Mouse (Mus musculus): ENCODE data around the gene P2ry6. TPM values are rescaled to one million over a fixed set of nuclear protein-coding genes. Genes with fewer than 3 reads are reported as not detected.

The P2ry6 gene
- polyA plus RNA-seq, 1 experiment from 2014 or later, result 4.3 TPM

- ATAC-seq (ENCODE audit: insufficient number of reproducible peaks, insufficient read depth, low FRiP score, low read depth), result no peak
- peak overlapping the region in 1 of 2 experiments; percentile 35; a peak in 2 of 4 replicates for H3K27ac ChIP-seq (replicated peaks in 1 of 2; ENCODE audit: control insufficient read depth in 1 of 2, insufficient read depth in 1 of 2, low read depth in 2 of 2, low read length in 2 of 2)
These were observed 21.8 kb downstream of the P2ry6 start for GRCm38 (mm10) chr7:100952686-100953085.

GRCm38 (mm10) chr7:100951903-100952302, 22.5 kb downstream of the P2ry6 start:
- no peak for ATAC-seq (ENCODE audit: insufficient number of reproducible peaks, insufficient read depth, low FRiP score, low read depth)

More at GRCm38 (mm10) chr7:100952686-100953085, 21.8 kb downstream of the P2ry6 start:
- no peak overlapping the region for H3K4me2 ChIP-seq (ENCODE audit: low read length)
- no peak overlapping the region for H3K4me3 ChIP-seq (ENCODE audit: control insufficient read depth in 1 of 2, insufficient read depth in 1 of 2, low read depth in 1 of 2, low read length in 2 of 2)
- no peaks in the 10 kb centered on the region for H3K27me3 ChIP-seq (ENCODE audit: control insufficient read depth, insufficient read depth, low read length)
- no peaks in the 10 kb centered on the region for H3K36me3 ChIP-seq (ENCODE audit: control insufficient read depth, insufficient read depth, low read length)
- peaks cover 22 to 32% of the 10 kb centered on the region in 2 experiments for H3K4me1 ChIP-seq (ENCODE audit: control insufficient read depth in 2 of 2, insufficient read depth in 2 of 2, low read length in 2 of 2)
- no peak overlapping the region for H3K9ac ChIP-seq (ENCODE audit: low read length)
- no peaks in the 10 kb centered on the region for H3K9me3 ChIP-seq (ENCODE audit: control insufficient read depth, low read length)
- WGBS, result 48% methylated on average over 7 of the region's 7 CpGs

GRCm38 (mm10) chr7:100950481-100951010, 23.9 kb downstream of the P2ry6 start:
- Histone ChIP-seq H3K4me2 (ENCODE audit: low read length) (no peak overlapping the region), H3K27ac (replicated peaks in 1 of 2; ENCODE audit: control insufficient read depth in 1 of 2, insufficient read depth in 1 of 2, low read depth in 2 of 2, low read length in 2 of 2) (peak overlapping the region; percentile 60 to 73), H3K36me3 (ENCODE audit: control insufficient read depth, insufficient read depth, low read length) (no peaks in the 10 kb centered on the region), H3K4me3 (ENCODE audit: control insufficient read depth in 1 of 2, insufficient read depth in 1 of 2, low read depth in 1 of 2, low read length in 2 of 2) (no peak overlapping the region), H3K9ac (ENCODE audit: low read length) (no peak overlapping the region), H3K27me3 (ENCODE audit: control insufficient read depth, insufficient read depth, low read length) (no peaks in the 10 kb centered on the region), H3K9me3 (ENCODE audit: control insufficient read depth, low read length) (no peaks in the 10 kb centered on the region), H3K4me1 (ENCODE audit: control insufficient read depth in 2 of 2, insufficient read depth in 2 of 2, low read length in 2 of 2) (peaks cover 22 to 29% of the 10 kb centered on the region in 2 experiments)
- peak; percentile 54; the same call in 1 of the 2 replicates for ATAC-seq (ENCODE audit: insufficient number of reproducible peaks, insufficient read depth, low FRiP score, low read depth)
- WGBS, result 46% methylated on average over 12 of the region's 12 CpGs

More at GRCm38 (mm10) chr7:100951903-100952302, 22.5 kb downstream of the P2ry6 start:
- Histone ChIP-seq H3K27ac (replicated peaks in 1 of 2; ENCODE audit: control insufficient read depth in 1 of 2, insufficient read depth in 1 of 2, low read depth in 2 of 2, low read length in 2 of 2) (0 out of 4 replicates have a peak overlapping the region, but pooled peaks of 1 of the 2 experiments have one; percentile 37), H3K27me3 (ENCODE audit: control insufficient read depth, insufficient read depth, low read length) (no peaks in the 10 kb centered on the region), H3K9me3 (ENCODE audit: control insufficient read depth, low read length) (no peaks in the 10 kb centered on the region), H3K4me3 (ENCODE audit: control insufficient read depth in 1 of 2, insufficient read depth in 1 of 2, low read depth in 1 of 2, low read length in 2 of 2) (no peak overlapping the region), H3K9ac (ENCODE audit: low read length) (no peak overlapping the region), H3K36me3 (ENCODE audit: control insufficient read depth, insufficient read depth, low read length) (no peaks in the 10 kb centered on the region), H3K4me2 (ENCODE audit: low read length) (no peak overlapping the region), H3K4me1 (ENCODE audit: control insufficient read depth in 2 of 2, insufficient read depth in 2 of 2, low read length in 2 of 2) (peaks cover 22 to 32% of the 10 kb centered on the region in 2 experiments)
- 66% methylated on average over 2 of the region's 2 CpGs for WGBS

DNA sequence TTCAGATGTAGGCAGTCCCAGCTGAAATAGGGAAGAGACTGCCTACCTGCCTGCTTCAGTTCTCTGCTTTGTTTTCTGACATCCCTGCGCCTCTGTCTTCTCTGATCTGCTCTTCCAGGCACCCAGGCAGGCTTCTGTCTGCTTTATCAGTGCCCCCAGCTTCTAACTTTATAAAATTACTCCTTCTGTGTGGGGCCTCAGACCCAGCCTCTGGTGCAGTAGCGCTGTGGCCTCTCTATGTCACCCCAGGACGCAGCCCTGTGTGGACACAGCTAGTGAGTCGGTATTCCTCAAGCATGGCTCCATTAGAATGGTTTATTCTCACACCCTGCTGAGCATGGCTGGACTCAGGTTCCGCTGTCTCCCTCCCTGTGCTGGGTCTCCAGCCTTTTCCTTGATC, 24.4 kb downstream of the P2ry6 start:
- H3K27ac ChIP-seq (replicated peaks in 1 of 2; ENCODE audit: control insufficient read depth in 1 of 2, insufficient read depth in 1 of 2, low read depth in 2 of 2, low read length in 2 of 2), result peak overlapping the region; percentile 60 to 73
- WGBS, result 68% methylated on average over 5 of the region's 5 CpGs
- ATAC-seq (ENCODE audit: insufficient number of reproducible peaks, insufficient read depth, low FRiP score, low read depth), result no peak

GRCm38 (mm10) chr7:100944738-100945137, 29.7 kb downstream of the P2ry6 start:
- H3K4me1 ChIP-seq (ENCODE audit: control insufficient read depth in 2 of 2, insufficient read depth in 2 of 2, low read length in 2 of 2), result peaks cover 9% of the 10 kb centered on the region in 2 experiments
- H3K36me3 ChIP-seq (ENCODE audit: control insufficient read depth, insufficient read depth, low read length), result no peaks in the 10 kb centered on the region
- 82% methylated on average over 5 of the region's 5 CpGs for WGBS
- no peak overlapping the region for H3K9ac ChIP-seq (ENCODE audit: low read length)
- H3K27ac ChIP-seq (replicated peaks in 1 of 2; ENCODE audit: control insufficient read depth in 1 of 2, insufficient read depth in 1 of 2, low read depth in 2 of 2, low read length in 2 of 2), result no peak overlapping the region
- no peak overlapping the region for H3K4me2 ChIP-seq (ENCODE audit: low read length)
- H3K4me3 ChIP-seq (ENCODE audit: control insufficient read depth in 1 of 2, insufficient read depth in 1 of 2, low read depth in 1 of 2, low read length in 2 of 2), result no peak overlapping the region
- no peaks in the 10 kb centered on the region for H3K27me3 ChIP-seq (ENCODE audit: control insufficient read depth, insufficient read depth, low read length)
- ATAC-seq (ENCODE audit: insufficient number of reproducible peaks, insufficient read depth, low FRiP score, low read depth), result no peak
- H3K9me3 ChIP-seq (ENCODE audit: control insufficient read depth, low read length), result no peaks in the 10 kb centered on the region

More for the DNA sequence above, 24.4 kb downstream of the P2ry6 start:
- Histone ChIP-seq H3K36me3 (ENCODE audit: control insufficient read depth, insufficient read depth, low read length) (no peaks in the 10 kb centered on the region), H3K27me3 (ENCODE audit: control insufficient read depth, insufficient read depth, low read length) (no peaks in the 10 kb centered on the region), H3K4me2 (ENCODE audit: low read length) (no peak overlapping the region), H3K4me3 (ENCODE audit: control insufficient read depth in 1 of 2, insufficient read depth in 1 of 2, low read depth in 1 of 2, low read length in 2 of 2) (no peak overlapping the region), H3K9me3 (ENCODE audit: control insufficient read depth, low read length) (no peaks in the 10 kb centered on the region), H3K4me1 (ENCODE audit: control insufficient read depth in 2 of 2, insufficient read depth in 2 of 2, low read length in 2 of 2) (peaks cover 22 to 29% of the 10 kb centered on the region in 2 experiments), H3K9ac (ENCODE audit: low read length) (no peak overlapping the region)

DNA sequence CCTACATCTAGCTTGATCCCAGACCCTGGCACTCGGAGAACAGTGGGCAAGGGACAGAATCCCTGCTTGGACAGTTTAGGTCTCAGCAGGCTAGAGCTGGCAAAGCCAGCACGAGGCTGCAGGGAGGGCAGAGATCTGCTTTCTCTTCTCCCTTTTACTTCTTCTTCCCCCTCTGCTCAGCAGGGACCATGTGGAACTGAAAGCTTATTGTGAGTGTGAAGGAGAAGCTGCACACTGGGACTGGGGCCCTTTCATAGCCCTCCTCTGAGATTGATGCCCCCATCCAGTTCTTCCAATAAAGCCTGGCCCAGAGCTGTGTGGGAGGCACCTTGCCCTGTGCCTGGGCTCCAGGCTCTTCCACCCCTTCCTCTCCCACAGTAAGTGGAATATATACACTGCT, 30.1 kb downstream of the P2ry6 start:
- ATAC-seq (ENCODE audit: insufficient number of reproducible peaks, insufficient read depth, low FRiP score, low read depth), result no peak
- H3K36me3 ChIP-seq (ENCODE audit: control insufficient read depth, insufficient read depth, low read length), result no peaks in the 10 kb centered on the region
- no peaks in the 10 kb centered on the region for H3K27me3 ChIP-seq (ENCODE audit: control insufficient read depth, insufficient read depth, low read length)
- no peak overlapping the region for H3K4me2 ChIP-seq (ENCODE audit: low read length)
- WGBS, result 79% methylated on average over 2 of the region's 2 CpGs
- H3K9me3 ChIP-seq (ENCODE audit: control insufficient read depth, low read length), result no peaks in the 10 kb centered on the region
- H3K4me3 ChIP-seq (ENCODE audit: control insufficient read depth in 1 of 2, insufficient read depth in 1 of 2, low read depth in 1 of 2, low read length in 2 of 2), result no peak overlapping the region
- no peak overlapping the region for H3K9ac ChIP-seq (ENCODE audit: low read length)
- H3K27ac ChIP-seq (replicated peaks in 1 of 2; ENCODE audit: control insufficient read depth in 1 of 2, insufficient read depth in 1 of 2, low read depth in 2 of 2, low read length in 2 of 2), result no peak overlapping the region
- H3K4me1 ChIP-seq (ENCODE audit: control insufficient read depth in 2 of 2, insufficient read depth in 2 of 2, low read length in 2 of 2), result peaks cover 6 to 8% of the 10 kb centered on the region in 2 experiments; a peak in 3 of 4 replicates

GRCm38 (mm10) chr7:100942789-100943615, 31.4 kb downstream of the P2ry6 start:
- no peak overlapping the region; the same call in 1 of the 2 replicates for H3K9ac ChIP-seq (ENCODE audit: low read length)
- no peaks in the 10 kb centered on the region for H3K27me3 ChIP-seq (ENCODE audit: control insufficient read depth, insufficient read depth, low read length)
- WGBS, result 47% methylated on average over 12 of the region's 12 CpGs
- H3K27ac ChIP-seq (replicated peaks in 1 of 2; ENCODE audit: control insufficient read depth in 1 of 2, insufficient read depth in 1 of 2, low read depth in 2 of 2, low read length in 2 of 2), result no peak overlapping the region; a peak in 1 of 4 replicates
- peaks cover 6 to 8% of the 10 kb centered on the region in 2 experiments; a peak in 3 of 4 replicates for H3K4me1 ChIP-seq (ENCODE audit: control insufficient read depth in 2 of 2, insufficient read depth in 2 of 2, low read length in 2 of 2)
- H3K4me3 ChIP-seq (ENCODE audit: control insufficient read depth in 1 of 2, insufficient read depth in 1 of 2, low read depth in 1 of 2, low read length in 2 of 2), result no peak overlapping the region
- no peak overlapping the region for H3K4me2 ChIP-seq (ENCODE audit: low read length)
- no peaks in the 10 kb centered on the region for H3K36me3 ChIP-seq (ENCODE audit: control insufficient read depth, insufficient read depth, low read length)
- ATAC-seq (ENCODE audit: insufficient number of reproducible peaks, insufficient read depth, low FRiP score, low read depth), result no peak
- H3K9me3 ChIP-seq (ENCODE audit: control insufficient read depth, low read length), result no peaks in the 10 kb centered on the region

Measured in heart, embryonic 14.5 days (tissue).